Mouse (Mus musculus): ENCODE results near the gene Them7.

DNA sequence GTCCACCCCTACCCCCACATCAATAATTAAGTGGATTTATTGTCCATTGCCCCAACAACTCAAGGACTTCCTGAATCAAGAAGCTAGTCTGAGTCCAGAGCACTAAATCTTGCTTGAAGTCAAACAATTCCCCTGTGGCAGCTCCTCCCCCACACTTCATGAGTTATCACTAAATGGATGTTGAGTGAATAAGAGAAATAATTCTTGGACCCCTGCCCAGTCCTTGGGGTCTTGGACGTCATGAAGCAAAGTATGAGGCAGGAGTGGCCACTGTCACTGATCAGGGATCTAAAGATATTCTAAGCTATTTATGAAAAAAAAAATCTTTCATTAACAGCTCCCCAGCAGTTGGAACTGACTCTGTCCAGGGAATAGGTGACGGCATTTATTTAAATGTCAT, 168.4 kb downstream of the Them7 start:
- no peak for TF ChIP-seq FOSL1 (IDR thresholded peaks at IDR 0.05; ENCODE audit: insufficient read depth, low read length, poor library complexity, severe bottlenecking)
- no peak for TF ChIP-seq CTCF (IDR thresholded peaks at IDR 0.05; ENCODE audit: control insufficient read depth, insufficient read depth, insufficient read length)
- TF ChIP-seq USF1 (IDR thresholded peaks at IDR 0.05; ENCODE audit: low read depth), result no peak
- TF ChIP-seq MAX (IDR thresholded peaks at IDR 0.05), result no peak

Data from C2C12 (cell line).